Comparison of ENCODE assay signal across 22 mouse cellular contexts in genomic region chr13:120026911-120027310, GRCm38 (mm10). TPM values are rescaled to one million over a fixed set of nuclear protein-coding genes. Genes with fewer than 3 reads are reported as not detected.
DNase-seq lines count a peak whose midpoint lies in the region; ATAC-seq and TF ChIP-seq lines count a peak whose summit lies in the region.
"Not testable (repeated sequence)": the region's sequence is repeated elsewhere in the genome, so short reads cannot be mapped to it uniquely, and the experiment has no call there.
"Had no signal": no experiment of that assay in that cellular context is flagged by ENCODE, and none has a peak within 500 bp of the region (broad histone marks: within the 10 kb centered on the region; RNA-seq: fewer than 3 reads in every experiment).

Gene Gm36079, minus strand, starts transcription at chr13:120027011.

- not testable (repeated sequence) for TF ChIP-seq CTCF in G1E (IDR thresholded peaks at IDR 0.05; ENCODE audit: low read depth, low read length)

- H3K4me1 ChIP-seq in G1E (ENCODE audit: insufficient read depth, low read depth, low read length); forebrain, embryonic 14.5 days (ENCODE audit: control insufficient read depth, insufficient read depth, low read length); midbrain, embryonic 15.5 days: not testable (repeated sequence)

- not testable (repeated sequence) for H3K4me2 ChIP-seq in forebrain, embryonic 14.5 days (ENCODE audit: low read length); midbrain, embryonic 15.5 days

- H3K27ac ChIP-seq in forebrain, embryonic 14.5 days (ENCODE audit: low read depth, low read length); midbrain, embryonic 15.5 days: not testable (repeated sequence)

- H3K9me3 ChIP-seq in G1E (replicated peaks) = peaks cover 17% of the 10 kb centered on the region
- H3K9me3 ChIP-seq in forebrain, embryonic 14.5 days (replicated peaks; ENCODE audit: control insufficient read depth, low read length); midbrain, embryonic 15.5 days: not testable (repeated sequence)

- not testable (repeated sequence) for DNase-seq in G1E (ENCODE audit: low spot score); forebrain, embryonic 14.5 days (ENCODE audit: low spot score)
- peak; percentile 52 for DNase-seq in spleen, adult 12 weeks (ENCODE audit: low spot score)

- peak; percentile 29 for ATAC-seq in G1E (ENCODE audit: extremely low read depth, insufficient number of reproducible peaks, low FRiP score, poor library complexity, severe bottlenecking)
- 0 out of 2 replicates have a peak, but pooled peaks have one; percentile 29 for ATAC-seq in forebrain, embryonic 14.5 days
- ATAC-seq in megakaryocyte, adult 5-6 weeks (ENCODE audit: poor library complexity, severe bottlenecking) = 0 out of 2 replicates have a peak, but pooled peaks have one; percentile 10
- ATAC-seq in midbrain, embryonic 15.5 days (replicated peaks) = peak; percentile 20; the same call in 1 of the 2 replicates

- H3K4me3 ChIP-seq in G1E (ENCODE audit: low read depth, low read length); forebrain, embryonic 14.5 days (ENCODE audit: low read depth, low read length); midbrain, embryonic 15.5 days: not testable (repeated sequence)

- H3K9ac ChIP-seq in forebrain, embryonic 14.5 days (ENCODE audit: low read length); midbrain, embryonic 15.5 days: not testable (repeated sequence)

- H3K27me3 ChIP-seq in G1E (ENCODE audit: insufficient read depth, low read length); forebrain, embryonic 14.5 days (replicated peaks; ENCODE audit: control insufficient read depth, insufficient read depth, low read length): not testable (repeated sequence)
- peaks cover 11% of the 10 kb centered on the region for H3K27me3 ChIP-seq in midbrain, embryonic 15.5 days (replicated peaks)

- H3K36me3 ChIP-seq in G1E (replicated peaks); forebrain, embryonic 14.5 days (ENCODE audit: control insufficient read depth, insufficient read depth, low read length); midbrain, embryonic 15.5 days (replicated peaks): not testable (repeated sequence)

- WGBS in forebrain, embryonic 14.5 days = no CpG with 5 or more reads among the region's 17 CpGs
- WGBS in midbrain, embryonic 15.5 days = 2% methylated on average over 5 of the region's 17 CpGs

RNA-seq across cellular contexts. Expression of gene Gm36079, which starts in this region (rescaled TPM):
- total RNA-seq in G1E (2014; fragmentation: Nextera tagmentation) (not detected in 2 replicates), G1E (2017) (0.35 and 1.7 TPM in 2 replicates)
- not detected in 2 replicates for polyA plus RNA-seq in G1E (2012)
- polyA plus RNA-seq in forebrain, embryonic 14.5 days (2014; fragmentation: Nextera tagmentation; extraction: Ambion mirVana) = not detected in 2 replicates
- total RNA-seq in megakaryocyte, adult 5-6 weeks (2015) = not detected in 2 replicates
- total RNA-seq in megakaryocyte, adult 5-6 weeks (2017) = 0.49 TPM in 1 of 2 replicates, not detected in the other
- not detected in 2 replicates for polyA plus RNA-seq in midbrain, embryonic 15.5 days (2015; fragmentation: Nextera tagmentation; extraction: Ambion mirVana)
- total RNA-seq: adrenal gland, adult 18-20 months; adrenal gland, adult 2 months; adrenal gland, adult 8-10 months; adrenal gland, postnatal 10 days; adrenal gland, postnatal 14 days; adrenal gland, postnatal 25 days; adrenal gland, postnatal 36 days; adrenal gland, postnatal 4 days; CH12.LX; ES-E14; MEL had no signal
- polyA plus RNA-seq: activated CD4-positive, CD25-positive, alpha-beta regulatory T cell, adult 4 months; brain, embryonic 14.5 days; C2C12; CD4-positive, CD25-positive, alpha-beta regulatory T cell, adult 4 months; cerebellum, adult 2 months; Patski had no signal

Comparison
In these comparisons a context has a peak if more than half of its experiments do, and no peak if none do; other contexts are left out.
1. Peak in ATAC-seq in forebrain, embryonic 14.5 days; RNA of the gene not detected or under 1 TPM.
2. Peak in ATAC-seq in megakaryocyte, adult 5-6 weeks; RNA of the gene not detected or under 1 TPM.
3. Peak in ATAC-seq in midbrain, embryonic 15.5 days; RNA of the gene not detected or under 1 TPM.